Mouse (Mus musculus) spleen, postnatal 4 days (tissue): Measurements from ENCODE around the gene Gipc2.

Experiments
- DNase-seq, 2 experiments: peaks; one replicate each; pipeline ENCODE4 v3.0.0; 2022; ENCODE audit warnings: low spot score in 2 of 2

Gipc2 gene

GRCm38 (mm10) chr3:152190679-152191477, 24.8 kb upstream of the Gipc2 start:
- peak in 1 of 2 experiments; percentile 63 for DNase-seq

DNA sequence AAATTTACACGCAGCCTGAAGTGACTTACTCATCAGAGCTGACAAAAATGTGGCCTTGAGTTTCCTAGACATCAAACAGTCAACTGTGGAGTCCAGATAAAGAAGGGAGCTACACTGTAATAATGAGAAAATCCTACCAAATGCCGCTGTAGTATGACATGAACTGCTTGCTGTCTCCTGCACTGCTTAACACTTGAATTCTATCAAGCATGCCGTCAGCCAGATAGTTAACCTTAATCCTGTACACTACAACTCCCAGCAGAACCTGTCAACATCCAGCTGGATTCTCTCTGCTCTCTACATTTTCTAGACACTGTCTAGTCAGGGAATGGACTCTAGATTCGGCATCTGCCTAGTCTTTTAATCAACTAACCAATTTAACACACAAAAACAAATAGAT, 23.3 kb upstream of the Gipc2 start:
- no peak for DNase-seq

- no peak for DNase-seq
These were observed 20.1 kb upstream of the Gipc2 start for GRCm38 (mm10) chr3:152186106-152186505.

GRCm38 (mm10) chr3:152183522-152183921, 17.5 kb upstream of the Gipc2 start:
- no peak for DNase-seq

DNA sequence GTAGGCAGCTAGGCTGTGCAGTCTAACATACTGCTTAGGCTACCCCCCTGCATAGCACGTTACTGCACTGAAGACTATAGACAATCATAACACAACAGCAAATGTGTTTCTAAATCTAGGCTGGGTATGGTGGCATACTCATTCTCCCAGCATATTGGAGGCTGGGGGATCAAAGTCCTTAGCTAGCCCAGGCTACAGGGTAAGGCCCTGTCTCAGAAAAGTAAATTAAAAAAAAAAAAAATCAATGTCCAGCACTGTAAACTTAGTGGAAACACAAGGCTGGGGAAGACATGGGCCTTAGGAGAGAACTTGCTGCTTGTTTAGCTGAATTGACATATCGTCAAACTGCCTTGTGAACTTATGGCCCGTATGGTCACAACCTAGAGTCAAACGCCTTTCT, 14.6 kb upstream of the Gipc2 start:
- no peak for DNase-seq

DNA sequence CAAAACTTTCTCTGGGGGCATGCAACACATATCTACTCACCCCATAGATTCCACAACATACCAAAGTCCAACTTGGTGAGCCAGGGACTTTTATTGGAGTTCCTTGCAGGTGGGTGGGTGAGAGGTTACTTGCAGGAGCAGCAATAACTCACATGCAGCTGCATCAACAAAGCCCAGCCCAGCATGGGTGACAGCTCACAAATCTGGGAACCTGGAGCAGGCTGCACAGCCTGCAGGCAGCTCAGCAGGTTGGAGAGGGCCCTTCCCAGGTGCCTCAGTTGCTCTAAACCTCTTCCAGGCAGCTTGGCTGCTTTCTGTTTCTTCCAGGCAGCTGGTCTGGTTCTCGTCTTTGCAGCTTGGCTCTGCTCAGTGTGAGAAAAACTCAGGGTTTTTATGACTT, 13.3 kb upstream of the Gipc2 start:
- DNase-seq: no peak

DNA sequence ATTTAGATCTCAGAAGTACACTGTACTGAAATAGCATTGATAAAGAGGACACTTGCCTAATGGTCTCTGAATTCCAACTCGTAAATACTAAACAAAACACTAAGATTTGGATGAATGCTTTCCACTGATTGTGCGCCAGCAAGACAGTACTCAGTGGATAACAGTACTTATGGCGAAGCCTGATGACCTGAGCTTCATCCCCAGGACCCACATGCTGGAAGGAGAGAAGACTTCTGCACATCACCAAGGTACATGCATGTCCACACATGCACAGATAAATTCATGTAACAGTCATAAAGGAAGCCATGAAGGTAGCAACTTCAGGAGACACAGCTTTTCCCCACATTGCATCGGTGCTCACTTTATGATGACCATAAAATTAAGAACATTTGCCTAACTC, 12.8 kb upstream of the Gipc2 start:
- DNase-seq: no peak

DNA sequence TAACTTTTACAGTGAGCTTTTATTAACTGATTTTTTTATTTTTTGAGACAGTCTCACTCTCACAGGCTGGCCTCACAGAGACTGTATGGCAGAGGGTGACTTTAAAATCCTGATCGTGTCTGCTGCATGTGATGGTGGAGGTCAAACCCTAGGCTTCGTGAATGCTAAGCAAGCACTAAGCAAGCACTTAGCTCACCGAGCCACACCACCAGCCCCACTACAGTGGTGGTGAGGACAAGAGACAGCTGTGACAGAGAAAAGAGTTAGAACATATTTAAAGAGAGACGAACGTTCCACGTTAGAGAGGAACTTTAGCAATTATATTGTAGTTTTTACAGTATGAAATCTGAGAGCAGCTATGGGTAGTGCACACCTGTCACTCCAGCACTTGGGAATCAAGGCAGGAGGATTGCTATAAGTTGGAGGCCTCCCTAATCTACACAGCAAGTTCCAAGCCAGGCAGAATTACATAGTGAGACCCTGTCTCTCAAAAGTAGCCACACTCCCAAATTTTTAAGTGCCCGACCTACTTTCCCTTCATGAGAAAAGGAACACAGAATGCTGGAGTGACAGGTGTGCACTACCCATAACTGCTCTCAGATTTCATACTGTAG, 6.4 kb upstream of the Gipc2 start:
- DNase-seq: no peak

GRCm38 (mm10) chr3:152171862-152172261, 5.8 kb upstream of the Gipc2 start:
- no peak for DNase-seq

DNA sequence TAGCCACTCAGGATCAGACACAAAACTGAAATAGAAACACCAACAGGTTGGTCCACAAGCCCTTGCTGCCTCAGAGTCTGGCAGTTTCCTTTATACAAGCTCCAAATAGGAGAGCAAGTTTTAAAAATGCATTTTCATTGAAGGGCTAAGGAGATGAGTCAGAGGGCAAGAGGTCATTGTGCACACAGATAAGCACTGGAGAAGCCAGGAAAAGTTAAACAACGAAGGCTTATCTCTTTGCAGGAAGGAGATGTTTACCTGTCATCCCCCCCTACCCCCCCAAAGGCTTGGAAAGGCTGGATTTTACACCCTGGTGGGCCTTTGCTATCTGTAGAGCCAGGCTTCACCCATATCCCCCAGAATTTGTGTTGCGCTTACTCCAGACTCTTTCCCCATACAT, 5.2 kb upstream of the Gipc2 start:
- no peak for DNase-seq

DNA sequence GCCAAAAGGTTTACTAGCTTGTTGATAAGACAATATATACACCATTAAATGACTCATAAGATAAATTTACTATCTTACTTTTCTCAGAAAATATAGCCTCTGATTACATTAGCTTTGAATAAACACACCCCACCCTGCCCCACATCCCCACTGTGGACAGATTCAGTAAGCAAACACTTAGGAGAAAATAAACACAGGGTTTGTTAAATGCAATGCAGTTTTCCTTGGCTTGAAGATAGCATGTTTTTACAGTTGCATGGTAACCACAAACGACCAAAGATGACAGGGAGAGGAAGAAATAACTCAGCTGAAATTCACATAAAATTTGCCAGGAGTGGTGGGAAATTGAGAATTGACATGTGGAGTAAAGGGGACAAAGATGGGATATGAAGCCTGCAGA, 4.4 kb upstream of the Gipc2 start:
- DNase-seq: no peak

DNA sequence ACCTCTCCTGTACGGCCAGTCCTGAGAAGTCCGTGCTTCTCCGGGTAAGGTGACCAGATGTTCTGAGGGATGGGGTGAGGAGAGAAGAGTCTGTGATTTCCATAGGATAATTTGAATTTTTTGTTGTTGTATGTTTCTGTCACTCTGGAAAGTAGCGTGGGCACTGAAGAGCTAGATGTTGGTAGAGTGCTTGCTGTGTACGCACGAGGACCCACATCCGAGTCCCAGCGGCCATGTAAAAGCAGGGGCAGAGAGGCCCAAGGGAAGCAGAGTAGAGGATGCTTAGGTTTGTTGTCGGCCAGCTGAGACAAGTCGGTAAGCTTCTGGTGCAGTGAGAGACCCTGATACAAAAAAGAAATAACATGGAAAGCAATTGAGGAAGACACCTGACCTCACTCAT, 2.0 kb upstream of the Gipc2 start:
- no peak for DNase-seq

- DNase-seq: no peak
These were observed 845 bp upstream of the Gipc2 start for GRCm38 (mm10) chr3:152166699-152167451.

GRCm38 (mm10) chr3:152165351-152166098, 505 bp downstream of the Gipc2 start:
- DNase-seq: no peak

DNA sequence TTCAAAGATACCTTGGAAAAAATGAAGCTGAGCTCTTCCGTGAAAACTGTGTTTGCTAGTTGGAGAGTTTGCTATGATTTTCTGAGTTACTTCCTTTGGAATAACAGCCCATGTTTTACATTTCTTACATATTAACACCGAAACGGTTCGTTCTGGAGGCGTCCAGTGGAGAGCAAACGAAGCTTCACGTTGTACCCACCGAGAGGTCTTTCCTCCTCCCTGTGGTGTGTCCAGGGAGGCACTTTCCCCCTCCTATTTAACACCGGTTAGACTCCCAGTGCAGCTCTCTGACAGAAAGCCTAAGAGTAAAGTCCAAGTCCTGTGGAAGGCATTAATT, 1.0 kb downstream of the Gipc2 start:
- no peak for DNase-seq

GRCm38 (mm10) chr3:152163320-152163719, 2.7 kb downstream of the Gipc2 start:
- no peak for DNase-seq

- DNase-seq: no peak
These were observed 5.4 kb downstream of the Gipc2 start for GRCm38 (mm10) chr3:152160607-152161006.

DNA sequence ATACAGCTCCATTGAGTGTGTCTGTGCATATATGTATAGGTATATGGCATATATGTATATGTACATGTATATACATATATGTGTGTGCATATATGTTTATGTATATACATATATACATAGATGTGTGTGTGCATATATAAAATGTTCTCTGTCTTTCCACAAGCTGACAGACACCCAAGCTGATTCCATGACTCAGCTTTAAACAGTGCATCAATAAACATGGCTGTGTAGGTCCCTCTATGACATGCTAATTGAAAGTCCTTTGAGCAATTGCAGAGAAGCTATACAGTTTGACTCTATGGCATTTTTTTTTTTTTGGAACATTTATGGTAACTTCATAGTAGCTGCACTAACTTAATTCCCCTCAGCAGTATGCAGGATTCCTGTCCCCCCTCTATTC, 6.7 kb downstream of the Gipc2 start:
- DNase-seq: no peak

DNA sequence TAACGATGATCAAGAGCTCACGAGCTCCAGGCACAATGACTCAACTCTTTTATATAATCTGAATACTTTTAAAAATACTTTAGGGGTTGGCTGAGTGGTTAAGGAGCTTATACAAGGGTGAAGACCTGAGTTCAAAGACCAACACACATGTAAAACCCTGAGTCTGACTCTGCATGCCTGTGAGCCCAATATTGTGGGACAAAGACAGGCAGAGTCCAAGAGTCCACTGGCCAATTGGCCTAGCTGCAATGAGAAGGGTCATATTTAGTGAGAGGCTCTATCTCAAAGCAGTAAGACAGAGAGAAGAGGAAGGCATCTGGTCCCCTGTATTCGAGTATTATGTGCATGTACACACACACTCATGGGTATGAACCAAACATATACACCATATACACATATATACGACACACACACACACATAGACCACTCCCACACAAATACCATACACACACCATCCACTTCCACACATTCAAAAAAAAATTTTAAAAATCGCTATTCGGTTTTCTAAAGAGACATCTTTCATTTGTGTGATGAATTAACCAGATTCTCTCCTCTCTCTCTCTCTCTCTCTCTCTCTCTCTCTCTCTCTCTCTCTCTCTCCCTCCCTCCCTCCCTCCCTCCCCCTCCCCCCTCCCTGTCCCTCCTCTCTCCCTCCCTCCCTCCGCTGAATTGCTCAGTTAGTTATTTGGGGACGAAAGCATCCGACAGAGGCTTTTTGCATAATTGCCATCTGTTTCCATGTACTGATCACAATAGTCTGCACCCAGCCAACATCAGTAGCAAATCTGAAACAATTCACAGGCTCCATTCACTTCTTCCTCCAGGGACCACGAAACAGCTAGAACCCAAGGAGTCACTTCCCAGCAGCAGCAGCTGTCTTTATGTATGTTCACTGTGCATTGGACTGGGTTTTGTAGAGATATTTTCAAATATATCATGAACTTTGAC, 7.4 kb downstream of the Gipc2 start:
- DNase-seq: no peak

DNA sequence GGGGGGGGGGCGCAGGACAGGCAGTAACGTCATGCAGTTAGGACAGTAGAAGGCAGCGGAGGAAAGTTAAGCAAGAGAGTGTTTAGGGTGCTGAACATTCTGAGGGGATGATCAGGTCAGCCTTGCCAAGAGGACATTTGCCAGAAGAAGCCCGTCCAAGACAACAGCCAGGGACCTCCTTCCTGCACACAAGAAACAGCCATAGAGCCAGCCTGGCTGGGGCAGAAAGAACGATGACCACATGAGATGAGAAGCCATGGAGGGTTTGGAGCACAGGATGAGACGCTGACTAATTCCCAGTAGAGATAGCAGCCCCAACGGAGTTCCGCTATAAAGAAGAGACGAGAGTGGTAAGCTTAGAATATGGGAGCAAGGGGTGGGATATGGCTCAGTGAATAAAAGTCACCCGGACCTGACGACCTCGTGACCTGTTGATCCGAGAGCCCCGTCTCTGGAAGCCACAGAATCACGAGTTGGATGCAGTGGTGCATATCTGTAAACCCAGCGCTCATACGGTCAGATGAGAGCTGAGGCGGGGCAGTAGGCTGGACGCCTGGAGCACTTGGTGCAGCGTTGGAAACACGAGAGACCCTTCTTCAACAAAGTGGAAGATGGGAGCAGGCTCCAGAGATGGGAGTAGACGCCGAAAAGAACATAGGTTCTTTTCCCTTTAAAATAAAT, 9.1 kb downstream of the Gipc2 start:
- no peak for DNase-seq
